Mouse (Mus musculus): ENCODE data around the gene Crnkl1. TPM values are rescaled to one million over a fixed set of nuclear protein-coding genes. Genes with fewer than 3 reads are reported as not detected.

Gene Crnkl1
- polyA plus RNA-seq, 1 experiment, result 35.8 TPM

GRCm38 (mm10) chr2:145884036-145884912 lies 50.5 kb downstream of the Crnkl1 start:
- TF ChIP-seq POLR2A (IDR thresholded peaks at IDR 0.05; ENCODE audit: insufficient read depth, low read length) (no peak), CTCF (IDR thresholded peaks at IDR 0.05; ENCODE audit: low read depth, low read length) (no peak), EP300 (IDR thresholded peaks at IDR 0.05; ENCODE audit: insufficient read depth, low read depth, low read length) (no peak)
- peaks cover 4% of the 10 kb centered on the region for H3K4me1 ChIP-seq (ENCODE audit: control insufficient read depth, insufficient read depth, low read length)
- H3K9ac ChIP-seq (ENCODE audit: low read depth, poor library complexity, severe bottlenecking), result peak overlapping the region; percentile 25; the same call in 1 of the 2 replicates
- peak overlapping the region; percentile 1; the same call in 1 of the 2 replicates for H3K4me3 ChIP-seq (ENCODE audit: low read depth, low read length)
- no peaks in the 10 kb centered on the region; the same call in 1 of the 2 replicates for H3K9me3 ChIP-seq (replicated peaks; ENCODE audit: control insufficient read depth, insufficient read depth, low read length, poor library complexity, severe bottlenecking)
- H3K27ac ChIP-seq (ENCODE audit: insufficient read depth, low read length), result peak overlapping the region; percentile 44
- H3K36me3 ChIP-seq (ENCODE audit: control insufficient read depth, insufficient read depth, low read length, poor library complexity, severe bottlenecking), result no peaks in the 10 kb centered on the region
- no peaks in the 10 kb centered on the region for H3K27me3 ChIP-seq (ENCODE audit: control insufficient read depth, insufficient read depth, low read length, poor library complexity, severe bottlenecking)

GRCm38 (mm10) chr2:145882398-145882797 lies 52.4 kb downstream of the Crnkl1 start:
- Histone ChIP-seq H3K4me1 (ENCODE audit: control insufficient read depth, insufficient read depth, low read length) (peaks cover 4% of the 10 kb centered on the region), H3K36me3 (ENCODE audit: control insufficient read depth, insufficient read depth, low read length, poor library complexity, severe bottlenecking) (no peaks in the 10 kb centered on the region), H3K9me3 (replicated peaks; ENCODE audit: control insufficient read depth, insufficient read depth, low read length, poor library complexity, severe bottlenecking) (no peaks in the 10 kb centered on the region; the same call in 1 of the 2 replicates), H3K4me3 (ENCODE audit: low read depth, low read length) (no peak overlapping the region), H3K27ac (ENCODE audit: insufficient read depth, low read length) (no peak overlapping the region), H3K9ac (ENCODE audit: low read depth, poor library complexity, severe bottlenecking) (no peak overlapping the region), H3K27me3 (ENCODE audit: control insufficient read depth, insufficient read depth, low read length, poor library complexity, severe bottlenecking) (no peaks in the 10 kb centered on the region)
- TF ChIP-seq CTCF (IDR thresholded peaks at IDR 0.05; ENCODE audit: low read depth, low read length) (no peak), EP300 (IDR thresholded peaks at IDR 0.05; ENCODE audit: insufficient read depth, low read depth, low read length) (no peak), POLR2A (IDR thresholded peaks at IDR 0.05; ENCODE audit: insufficient read depth, low read length) (no peak)

GRCm38 (mm10) chr2:145881932-145882331 lies 52.9 kb downstream of the Crnkl1 start:
- Histone ChIP-seq H3K27ac (ENCODE audit: insufficient read depth, low read length) (no peak overlapping the region), H3K36me3 (ENCODE audit: control insufficient read depth, insufficient read depth, low read length, poor library complexity, severe bottlenecking) (no peaks in the 10 kb centered on the region), H3K4me1 (ENCODE audit: control insufficient read depth, insufficient read depth, low read length) (peaks cover 4% of the 10 kb centered on the region), H3K4me3 (ENCODE audit: low read depth, low read length) (no peak overlapping the region), H3K9ac (ENCODE audit: low read depth, poor library complexity, severe bottlenecking) (no peak overlapping the region), H3K9me3 (replicated peaks; ENCODE audit: control insufficient read depth, insufficient read depth, low read length, poor library complexity, severe bottlenecking) (no peaks in the 10 kb centered on the region; the same call in 1 of the 2 replicates), H3K27me3 (ENCODE audit: control insufficient read depth, insufficient read depth, low read length, poor library complexity, severe bottlenecking) (no peaks in the 10 kb centered on the region)
- TF ChIP-seq EP300 (IDR thresholded peaks at IDR 0.05; ENCODE audit: insufficient read depth, low read depth, low read length) (no peak), POLR2A (IDR thresholded peaks at IDR 0.05; ENCODE audit: insufficient read depth, low read length) (no peak), CTCF (IDR thresholded peaks at IDR 0.05; ENCODE audit: low read depth, low read length) (no peak)

GRCm38 (mm10) chr2:145880887-145881747 lies 53.7 kb downstream of the Crnkl1 start:
- Histone ChIP-seq H3K27me3 (ENCODE audit: control insufficient read depth, insufficient read depth, low read length, poor library complexity, severe bottlenecking) (no peaks in the 10 kb centered on the region), H3K9ac (ENCODE audit: low read depth, poor library complexity, severe bottlenecking) (no peak overlapping the region), H3K27ac (ENCODE audit: insufficient read depth, low read length) (no peak overlapping the region), H3K9me3 (replicated peaks; ENCODE audit: control insufficient read depth, insufficient read depth, low read length, poor library complexity, severe bottlenecking) (no peaks in the 10 kb centered on the region; the same call in 1 of the 2 replicates), H3K4me3 (ENCODE audit: low read depth, low read length) (no peak overlapping the region), H3K36me3 (ENCODE audit: control insufficient read depth, insufficient read depth, low read length, poor library complexity, severe bottlenecking) (no peaks in the 10 kb centered on the region), H3K4me1 (ENCODE audit: control insufficient read depth, insufficient read depth, low read length) (peaks cover 4% of the 10 kb centered on the region)
- TF ChIP-seq EP300 (IDR thresholded peaks at IDR 0.05; ENCODE audit: insufficient read depth, low read depth, low read length), result no peak
- no peak for TF ChIP-seq CTCF (IDR thresholded peaks at IDR 0.05; ENCODE audit: low read depth, low read length)
- no peak for TF ChIP-seq POLR2A (IDR thresholded peaks at IDR 0.05; ENCODE audit: insufficient read depth, low read length)

- Histone ChIP-seq H3K9ac (ENCODE audit: low read depth, poor library complexity, severe bottlenecking) (no peak overlapping the region), H3K4me1 (ENCODE audit: control insufficient read depth, insufficient read depth, low read length) (no peaks in the 10 kb centered on the region), H3K9me3 (replicated peaks; ENCODE audit: control insufficient read depth, insufficient read depth, low read length, poor library complexity, severe bottlenecking) (no peaks in the 10 kb centered on the region; the same call in 1 of the 2 replicates), H3K36me3 (ENCODE audit: control insufficient read depth, insufficient read depth, low read length, poor library complexity, severe bottlenecking) (no peaks in the 10 kb centered on the region), H3K27me3 (ENCODE audit: control insufficient read depth, insufficient read depth, low read length, poor library complexity, severe bottlenecking) (no peaks in the 10 kb centered on the region), H3K4me3 (ENCODE audit: low read depth, low read length) (no peak overlapping the region), H3K27ac (ENCODE audit: insufficient read depth, low read length) (no peak overlapping the region)
- TF ChIP-seq CTCF (IDR thresholded peaks at IDR 0.05; ENCODE audit: low read depth, low read length), result no peak
- no peak for TF ChIP-seq EP300 (IDR thresholded peaks at IDR 0.05; ENCODE audit: insufficient read depth, low read depth, low read length)
- TF ChIP-seq POLR2A (IDR thresholded peaks at IDR 0.05; ENCODE audit: insufficient read depth, low read length), result no peak
Observed at GRCm38 (mm10) chr2:145877191-145877590, 57.6 kb downstream of the Crnkl1 start.

Data from ES-Bruce4 (cell line).